Mouse (Mus musculus): Measurements from ENCODE around the gene Mob1b. TPM values are rescaled to one million over a fixed set of nuclear protein-coding genes. Genes with fewer than 3 reads are reported as not detected.

The Mob1b gene
- total and polyA plus RNA-seq, 2 experiments from 2014 or later, result 7.8 to 12.2 TPM

- WGBS, result 88% methylated on average over 6 of the region's 6 CpGs
- Histone ChIP-seq H3K9ac (replicated peaks; ENCODE audit: low read length) (no peak overlapping the region), H3K4me1 (ENCODE audit: insufficient read depth, low read length) (no peaks in the 10 kb centered on the region), H3K4me3 (ENCODE audit: low read length) (no peak overlapping the region), H3K27me3 (ENCODE audit: insufficient read depth, low read length) (no peaks in the 10 kb centered on the region), H3K9me3 (ENCODE audit: low read length) (no peaks in the 10 kb centered on the region), H3K27ac (no peak overlapping the region), H3K4me2 (ENCODE audit: low read depth, low read length) (no peak overlapping the region), H3K36me3 (ENCODE audit: insufficient read depth, low read length) (peaks cover 6% of the 10 kb centered on the region)
- TF ChIP-seq CTCF (IDR thresholded peaks at IDR 0.05; ENCODE audit: low read depth), result no peak
- DNase-seq (ENCODE audit: low spot score), result no peak
- ATAC-seq, result no peak
Observed at GRCm38 (mm10) chr5:88768201-88768600, 47.5 kb downstream of the Mob1b start.

- H3K9me3 ChIP-seq (ENCODE audit: low read length), result no peaks in the 10 kb centered on the region
- 88% methylated on average over 7 of the region's 7 CpGs for WGBS
- ATAC-seq, result no peak
- DNase-seq (ENCODE audit: low spot score), result no peak
- H3K4me3 ChIP-seq (ENCODE audit: low read length), result no peak overlapping the region
- H3K27me3 ChIP-seq (ENCODE audit: insufficient read depth, low read length), result no peaks in the 10 kb centered on the region
- no peak overlapping the region for H3K27ac ChIP-seq
- no peak overlapping the region for H3K4me2 ChIP-seq (ENCODE audit: low read depth, low read length)
- TF ChIP-seq CTCF (IDR thresholded peaks at IDR 0.05; ENCODE audit: low read depth), result no peak
- H3K4me1 ChIP-seq (ENCODE audit: insufficient read depth, low read length), result no peaks in the 10 kb centered on the region
- peaks cover 28% of the 10 kb centered on the region; the same call in 1 of the 2 replicates for H3K36me3 ChIP-seq (ENCODE audit: insufficient read depth, low read length)
- H3K9ac ChIP-seq (replicated peaks; ENCODE audit: low read length), result no peak overlapping the region
Observed at GRCm38 (mm10) chr5:88782072-88782765, 61.6 kb downstream of the Mob1b start.

GRCm38 (mm10) chr5:88785059-88785458, 64.4 kb downstream of the Mob1b start:
- Histone ChIP-seq H3K9ac (replicated peaks; ENCODE audit: low read length) (no peak overlapping the region), H3K4me1 (ENCODE audit: insufficient read depth, low read length) (no peaks in the 10 kb centered on the region), H3K27ac (no peak overlapping the region), H3K9me3 (ENCODE audit: low read length) (no peaks in the 10 kb centered on the region), H3K4me2 (ENCODE audit: low read depth, low read length) (no peak overlapping the region), H3K4me3 (ENCODE audit: low read length) (no peak overlapping the region), H3K27me3 (ENCODE audit: insufficient read depth, low read length) (no peaks in the 10 kb centered on the region), H3K36me3 (ENCODE audit: insufficient read depth, low read length) (peaks cover 21% of the 10 kb centered on the region; the same call in 1 of the 2 replicates)
- no peak for ATAC-seq
- 82% methylated on average over 1 of the region's 1 CpGs for WGBS
- DNase-seq (ENCODE audit: low spot score), result no peak
- no peak for TF ChIP-seq CTCF (IDR thresholded peaks at IDR 0.05; ENCODE audit: low read depth)

- no peaks in the 10 kb centered on the region for H3K36me3 ChIP-seq (ENCODE audit: insufficient read depth, low read length)
- H3K27ac ChIP-seq, result no peak overlapping the region
- no peak overlapping the region for H3K9ac ChIP-seq (replicated peaks; ENCODE audit: low read length)
- no peaks in the 10 kb centered on the region for H3K9me3 ChIP-seq (ENCODE audit: low read length)
- no peaks in the 10 kb centered on the region for H3K27me3 ChIP-seq (ENCODE audit: insufficient read depth, low read length)
- no peak overlapping the region for H3K4me3 ChIP-seq (ENCODE audit: low read length)
- no peaks in the 10 kb centered on the region for H3K4me1 ChIP-seq (ENCODE audit: insufficient read depth, low read length)
- 63% methylated on average over 9 of the region's 9 CpGs for WGBS
- no peak for ATAC-seq
- no peak overlapping the region for H3K4me2 ChIP-seq (ENCODE audit: low read depth, low read length)
- DNase-seq (ENCODE audit: low spot score), result no peak
- no peak for TF ChIP-seq CTCF (IDR thresholded peaks at IDR 0.05; ENCODE audit: low read depth)
Observed at GRCm38 (mm10) chr5:88790675-88791074, 70.0 kb downstream of the Mob1b start.

GRCm38 (mm10) chr5:88791256-88792245, 70.9 kb downstream of the Mob1b start:
- peak; percentile 58 for DNase-seq (ENCODE audit: low spot score)
- no peaks in the 10 kb centered on the region for H3K27me3 ChIP-seq (ENCODE audit: insufficient read depth, low read length)
- ATAC-seq, result peak; percentile 38; the same call in 1 of the 2 replicates
- TF ChIP-seq CTCF (IDR thresholded peaks at IDR 0.05; ENCODE audit: low read depth), result peak; percentile 82
- no peaks in the 10 kb centered on the region for H3K4me1 ChIP-seq (ENCODE audit: insufficient read depth, low read length)
- no peak overlapping the region for H3K9ac ChIP-seq (replicated peaks; ENCODE audit: low read length)
- no peak overlapping the region for H3K27ac ChIP-seq
- no peak overlapping the region for H3K4me3 ChIP-seq (ENCODE audit: low read length)
- no peaks in the 10 kb centered on the region for H3K9me3 ChIP-seq (ENCODE audit: low read length)
- H3K4me2 ChIP-seq (ENCODE audit: low read depth, low read length), result no peak overlapping the region
- H3K36me3 ChIP-seq (ENCODE audit: insufficient read depth, low read length), result no peaks in the 10 kb centered on the region
- 33% methylated on average over 10 of the region's 10 CpGs for WGBS

- no peaks in the 10 kb centered on the region for H3K36me3 ChIP-seq (ENCODE audit: insufficient read depth, low read length)
- 93% methylated on average over 3 of the region's 3 CpGs for WGBS
- H3K27me3 ChIP-seq (ENCODE audit: insufficient read depth, low read length), result no peaks in the 10 kb centered on the region
- H3K27ac ChIP-seq, result no peak overlapping the region
- H3K4me2 ChIP-seq (ENCODE audit: low read depth, low read length), result no peak overlapping the region
- H3K4me3 ChIP-seq (ENCODE audit: low read length), result no peak overlapping the region
- ATAC-seq (no peak), DNase-seq (ENCODE audit: low spot score) (no peak)
- no peaks in the 10 kb centered on the region for H3K9me3 ChIP-seq (ENCODE audit: low read length)
- no peaks in the 10 kb centered on the region for H3K4me1 ChIP-seq (ENCODE audit: insufficient read depth, low read length)
- H3K9ac ChIP-seq (replicated peaks; ENCODE audit: low read length), result no peak overlapping the region
- TF ChIP-seq CTCF (IDR thresholded peaks at IDR 0.05; ENCODE audit: low read depth), result no peak
Observed at GRCm38 (mm10) chr5:88793676-88794075, 73.0 kb downstream of the Mob1b start.

Measured in hindbrain, postnatal 0 days (tissue).